Mouse (Mus musculus) megakaryocyte, adult 5-6 weeks (primary cell): ENCODE results near the gene Rab43. TPM values are rescaled to one million over a fixed set of nuclear protein-coding genes. Genes with fewer than 3 reads are reported as not detected.

ENCODE experiments used
- ATAC-seq: 2 replicates; pipeline ENCODE4 v1.8.0; 2016; ENCODE audit warnings: mild to moderate bottlenecking, inconsistent platforms; ENCODE audit not compliant: poor library complexity, severe bottlenecking
- total RNA-seq, 2 experiments: library from RNA; stranded (forward) in 1 of 2; stranded (reverse) in 1 of 2; fragments of 153-499, 151-499 nt in 1 of 2; fragments of 221-1000, 200-1000 nt in 1 of 2; gene quantifications; 2 replicates each; pipeline versions ENCODE4 v1.2.3 to v1.2.4; 2015 to 2017

Gene Rab43
- total RNA-seq, 2 experiments from 2014 or later = 12.7 to 36.4 TPM

DNA sequence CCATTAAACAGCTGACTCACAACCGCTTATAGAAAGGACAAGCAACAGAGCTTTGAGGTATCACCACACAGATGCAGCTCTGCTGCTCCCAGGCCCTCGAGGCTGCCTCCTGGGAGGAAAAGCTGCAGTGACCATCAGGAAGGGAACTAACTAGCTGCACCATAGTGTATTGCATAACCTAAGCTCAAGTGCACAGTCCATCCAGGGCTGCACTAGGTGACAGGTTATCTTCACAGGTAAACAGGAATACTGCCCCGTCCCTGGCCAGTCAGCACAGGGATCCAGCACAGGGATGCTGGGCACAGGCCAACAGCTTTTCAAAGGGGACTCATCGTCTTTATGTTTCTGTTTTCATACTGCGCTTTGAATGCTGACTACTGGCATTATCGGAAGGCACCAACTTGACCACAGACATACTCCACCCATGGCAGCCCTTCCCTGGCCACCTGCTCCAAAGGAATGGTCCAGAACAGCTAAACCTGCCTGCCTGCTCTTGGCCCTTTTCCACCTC is 2.3 kb downstream of the Rab43 start:
- ATAC-seq = no peak

DNA sequence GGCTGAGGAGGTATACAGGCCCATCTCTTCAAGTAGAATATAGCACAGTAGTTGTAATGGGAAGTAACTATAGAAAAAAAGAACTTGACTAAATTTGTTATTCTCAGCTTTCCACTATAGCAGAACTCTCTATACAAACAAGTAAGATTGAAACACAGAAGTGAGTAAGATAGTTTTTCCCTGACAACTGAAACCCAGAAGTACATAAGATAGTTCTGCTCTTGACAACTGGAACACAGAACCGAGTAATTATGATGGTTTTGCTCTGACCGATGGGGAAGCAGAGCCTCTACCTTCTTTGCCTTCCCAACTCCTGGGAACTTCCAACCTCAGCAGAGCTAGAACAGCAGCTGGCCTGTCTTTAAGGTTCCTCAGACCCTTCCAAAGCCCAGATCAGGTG is 2.8 kb downstream of the Rab43 start:
- ATAC-seq = peak; percentile 5; the same call in 1 of the 2 replicates

DNA sequence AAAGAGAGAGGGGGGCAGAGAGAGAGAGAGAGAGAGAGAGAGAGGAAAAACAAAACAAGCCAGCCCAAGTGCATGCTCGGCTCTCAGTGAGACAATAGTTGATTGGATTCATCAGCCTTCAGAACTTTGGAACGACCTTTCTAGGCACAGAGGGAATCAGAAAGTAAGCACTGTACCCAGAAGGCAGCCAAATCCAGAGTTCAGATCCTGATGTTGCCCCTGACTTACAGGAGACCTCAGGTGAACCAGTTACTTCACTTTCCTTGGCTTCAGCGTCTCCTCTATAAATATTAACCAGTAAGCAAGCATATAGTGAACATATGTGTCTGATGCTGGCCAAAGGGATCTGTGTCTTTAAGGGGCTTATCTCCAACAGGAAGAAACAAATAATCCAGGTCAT is 3.4 kb downstream of the Rab43 start:
- no peak for ATAC-seq

DNA sequence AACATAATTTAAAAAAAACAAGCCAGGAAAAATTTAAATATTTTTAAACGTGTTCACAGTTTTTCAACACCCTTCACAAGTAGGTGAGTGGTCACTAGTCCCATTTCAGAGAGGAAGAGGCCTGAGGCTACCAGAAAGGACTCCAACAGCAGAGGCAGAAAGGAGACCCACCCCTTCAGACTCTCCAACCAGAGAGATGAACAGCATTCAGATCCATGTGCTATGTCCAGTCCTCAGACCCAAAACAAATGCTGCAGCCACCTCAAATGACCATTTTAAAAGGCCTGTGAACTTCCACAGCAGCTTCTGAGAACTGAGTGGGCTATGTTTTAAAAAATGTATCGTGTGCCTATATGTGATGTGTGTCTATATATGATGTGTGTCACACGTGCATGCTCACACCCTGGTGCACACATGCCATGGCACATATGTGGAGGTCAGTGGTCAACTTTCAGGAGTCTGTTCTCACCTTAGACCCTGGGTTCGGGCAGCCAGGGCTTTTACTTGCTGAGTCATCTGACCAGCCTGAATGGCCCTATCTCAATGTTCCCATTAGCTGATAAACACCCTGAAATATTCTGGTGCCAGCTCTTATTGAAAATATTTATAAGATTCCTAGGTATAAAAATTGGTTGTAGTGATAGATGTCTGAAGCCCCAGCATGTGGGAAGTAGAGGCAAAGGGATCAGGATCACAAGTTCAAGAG is 4.1 kb downstream of the Rab43 start:
- no peak for ATAC-seq

DNA sequence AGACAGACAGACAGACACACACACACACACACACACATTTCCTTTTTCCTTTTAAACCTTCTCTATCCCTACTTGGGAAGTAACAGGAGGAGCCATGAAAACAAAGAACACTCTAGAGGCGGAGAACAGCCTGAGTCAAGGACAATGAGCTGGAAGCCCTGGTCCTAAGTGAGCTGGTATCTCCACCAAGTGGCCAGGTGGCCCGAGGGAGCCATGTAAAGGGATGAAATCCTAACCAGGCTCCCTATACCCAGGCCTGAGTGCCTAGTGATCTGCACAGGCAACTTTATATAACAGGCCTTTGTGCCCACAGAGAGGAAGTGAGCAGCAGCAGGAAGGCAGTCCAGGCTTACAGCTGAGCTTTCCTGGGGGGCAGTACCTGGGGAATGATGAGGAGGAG is 5.1 kb downstream of the Rab43 start:
- no peak for ATAC-seq

DNA sequence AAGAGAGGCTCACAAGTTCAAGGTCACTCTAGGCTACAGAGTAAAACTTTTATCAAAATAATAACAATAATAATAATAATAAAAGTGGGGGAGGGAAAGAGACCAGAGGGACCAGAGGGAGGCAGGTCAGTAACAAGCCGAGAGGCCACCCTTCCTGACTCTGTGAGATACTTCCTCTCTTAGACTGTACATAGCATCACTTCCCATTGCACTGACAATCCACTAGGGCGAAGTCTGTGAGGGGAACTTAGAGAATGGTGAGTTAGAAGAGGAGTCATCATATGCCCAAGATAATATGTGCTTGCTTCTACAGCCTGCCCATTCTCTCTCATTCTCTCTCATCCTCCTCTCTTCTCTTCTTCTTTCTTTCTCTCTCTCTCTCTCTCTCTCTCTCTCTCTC is 5.9 kb downstream of the Rab43 start:
- ATAC-seq = peak; percentile 76

DNA sequence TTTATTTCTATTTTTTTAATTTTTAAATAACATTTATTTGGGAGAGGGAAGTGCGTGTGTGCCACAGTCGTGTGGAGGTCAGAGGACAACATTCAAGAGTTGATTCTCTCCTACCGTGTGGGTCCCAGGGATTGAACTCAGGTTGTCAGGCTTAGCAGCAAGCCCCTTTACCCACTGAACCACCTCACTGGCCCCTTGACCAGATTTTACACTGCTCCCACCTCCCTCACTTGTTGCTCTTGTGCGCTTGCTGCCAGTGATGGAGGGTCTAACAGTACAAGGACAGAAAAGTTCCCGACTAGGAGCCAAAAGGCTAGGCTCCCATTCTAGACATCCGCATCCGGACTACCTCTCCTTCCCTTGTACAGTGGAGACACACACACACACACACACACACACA is 6.5 kb downstream of the Rab43 start:
- ATAC-seq = no peak

DNA sequence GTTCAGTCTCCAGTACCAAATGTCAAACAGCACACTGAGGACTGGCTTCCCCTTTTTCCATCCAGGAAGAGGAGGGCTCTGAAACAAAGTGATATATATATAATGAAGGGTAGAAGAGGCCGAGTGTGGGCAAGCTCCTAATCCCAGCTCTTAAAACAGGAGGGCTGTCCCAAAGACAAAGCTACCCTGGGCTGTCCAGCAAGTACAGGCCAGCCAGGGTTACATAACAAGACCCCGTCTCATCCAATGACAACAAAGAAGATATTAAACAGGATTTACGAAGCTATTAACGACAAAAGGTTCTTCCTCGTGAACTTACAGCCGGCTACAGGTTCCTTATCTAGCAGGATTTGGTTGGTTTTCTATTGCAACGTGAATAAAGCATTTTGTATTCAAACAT is 7.1 kb downstream of the Rab43 start:
- ATAC-seq = no peak

DNA sequence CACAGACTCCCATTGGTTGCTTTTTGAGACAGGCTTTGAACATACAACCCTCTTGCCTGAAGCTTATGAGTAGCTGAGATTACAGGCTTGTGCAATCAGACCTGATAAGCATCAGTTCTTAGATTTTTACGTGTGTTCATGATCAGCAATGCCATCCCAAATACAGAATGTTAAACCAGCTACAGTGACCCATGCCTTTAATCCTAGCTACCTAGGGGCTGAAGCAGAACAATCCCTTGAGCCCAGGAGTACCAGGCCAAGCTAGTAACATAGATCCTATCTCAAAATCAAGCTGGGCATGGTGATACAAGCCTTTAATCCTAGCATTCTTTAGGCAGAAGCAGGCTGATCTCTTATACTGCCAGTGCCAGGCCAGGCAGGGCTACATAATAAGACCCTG is 7.9 kb downstream of the Rab43 start:
- ATAC-seq = no peak

DNA sequence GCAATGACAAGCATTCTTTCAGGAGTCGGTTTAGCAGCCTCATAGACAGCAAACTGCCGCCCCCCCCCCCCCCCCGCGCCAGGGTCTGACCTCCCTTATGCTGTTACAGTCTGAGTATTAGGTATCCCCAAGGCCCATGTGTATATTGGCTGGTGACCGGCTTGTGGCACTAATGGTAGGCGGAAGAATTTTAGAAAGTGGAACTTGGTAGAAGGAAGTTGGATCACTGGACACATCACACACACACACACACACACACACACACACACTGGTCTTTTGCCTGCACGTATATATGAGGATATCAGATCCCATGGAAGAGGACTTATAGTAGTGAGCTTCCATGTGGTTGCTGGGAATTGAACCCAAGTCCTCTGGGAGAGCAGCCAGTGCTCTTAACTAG is 9.5 kb downstream of the Rab43 start:
- peak; percentile 53 for ATAC-seq

DNA sequence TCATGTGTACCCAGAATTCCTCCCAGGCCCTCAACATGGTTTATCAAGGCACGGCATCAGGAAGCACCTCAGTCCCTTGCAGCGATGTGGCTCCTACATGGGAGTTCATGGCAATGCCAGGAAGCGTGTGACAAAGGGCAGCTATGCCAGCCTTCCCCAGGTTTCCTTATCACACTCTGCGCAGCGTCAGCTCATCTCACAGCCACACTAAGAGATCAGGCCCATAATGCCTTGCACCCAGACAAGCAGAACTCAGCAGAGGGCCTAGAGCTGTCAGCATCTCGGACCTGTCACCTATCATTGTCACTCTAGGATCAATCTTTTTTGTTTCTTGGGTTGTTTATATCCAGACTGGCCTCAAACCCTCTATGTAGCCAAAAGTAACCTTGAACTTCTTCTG is 12.4 kb downstream of the Rab43 start:
- no peak for ATAC-seq

DNA sequence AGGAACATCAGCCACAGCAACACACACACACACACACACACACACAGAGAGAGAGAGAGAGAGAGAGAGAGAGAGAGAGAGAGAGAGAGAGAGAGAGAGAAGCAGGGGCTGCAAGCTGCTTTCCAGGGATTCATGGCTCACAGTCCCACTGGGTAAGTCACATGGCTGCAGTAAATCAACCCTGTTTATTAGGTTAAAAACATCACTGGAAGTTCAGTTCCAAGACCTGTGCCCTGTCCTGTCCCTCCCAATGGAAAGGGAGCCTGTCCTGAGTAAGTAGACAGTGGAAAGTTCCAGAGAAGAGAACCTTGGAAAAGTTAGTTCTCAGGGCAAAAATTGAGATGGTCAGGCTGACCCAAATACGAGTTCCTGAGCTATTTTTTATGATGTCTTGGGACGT is 14.6 kb downstream of the Rab43 start:
- ATAC-seq = no peak

DNA sequence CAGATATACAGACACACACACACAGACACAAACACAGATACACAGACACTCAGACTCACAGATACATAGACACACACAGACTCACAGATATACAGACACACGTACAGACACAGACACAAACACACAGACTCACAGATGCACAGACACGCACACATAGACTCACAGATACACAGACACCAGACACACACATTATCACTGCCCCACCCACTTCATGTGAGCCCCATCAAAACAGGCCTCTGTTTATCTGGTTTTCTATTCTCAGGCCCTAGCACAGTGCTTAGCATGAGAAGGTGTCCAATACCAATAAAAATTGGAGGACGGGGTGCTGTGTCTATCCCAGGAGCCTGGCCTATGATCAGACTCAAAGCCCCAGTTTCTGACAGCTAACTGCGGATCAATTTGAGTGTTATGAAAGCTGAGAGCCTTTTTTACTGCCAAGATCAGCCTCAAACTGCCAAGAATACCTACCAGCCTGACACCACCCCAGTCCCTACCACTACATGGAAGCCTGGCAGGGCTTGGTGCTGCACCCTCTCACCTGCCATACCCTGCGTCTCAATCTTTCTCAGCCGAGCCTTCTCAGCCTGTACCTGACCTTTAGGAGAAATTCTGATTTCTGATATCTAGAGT is 15.6 kb downstream of the Rab43 start:
- ATAC-seq = no peak

DNA sequence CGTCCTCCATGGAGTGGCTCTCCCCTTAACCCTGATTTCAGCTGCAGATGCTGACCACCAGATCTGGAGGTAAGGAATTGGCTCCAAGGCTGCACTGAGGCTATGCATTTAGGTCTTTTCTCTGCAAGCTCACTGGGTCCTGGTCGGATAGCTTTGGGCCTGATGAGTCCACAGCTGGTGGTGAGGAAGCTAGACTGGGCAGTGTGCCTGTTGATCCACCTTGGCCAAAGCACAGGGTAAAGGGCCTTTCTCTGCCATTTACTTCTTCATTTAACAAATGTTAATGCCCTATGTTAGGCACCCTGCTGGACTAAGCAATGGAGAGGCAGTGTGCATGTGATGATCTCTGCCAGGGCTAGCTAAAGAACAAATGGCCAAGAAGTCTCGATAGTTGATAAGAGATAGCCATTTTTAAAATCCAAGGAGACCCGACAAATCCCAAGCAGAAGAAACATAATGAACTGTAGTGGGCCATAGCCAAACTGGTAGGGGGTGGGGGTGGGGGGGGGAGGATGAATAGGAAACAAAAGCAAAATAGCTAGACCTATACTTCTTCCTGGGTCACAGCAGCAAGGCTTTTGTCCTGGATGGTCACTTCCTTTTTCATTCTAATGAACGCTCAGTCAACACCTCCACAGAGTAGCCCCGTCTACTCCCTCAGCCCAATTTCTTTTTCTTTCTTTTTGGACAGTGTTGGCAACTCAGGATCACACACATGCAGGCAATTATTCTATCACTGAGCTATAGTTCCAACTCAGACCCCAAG is 16.4 kb downstream of the Rab43 start:
- no peak for ATAC-seq

DNA sequence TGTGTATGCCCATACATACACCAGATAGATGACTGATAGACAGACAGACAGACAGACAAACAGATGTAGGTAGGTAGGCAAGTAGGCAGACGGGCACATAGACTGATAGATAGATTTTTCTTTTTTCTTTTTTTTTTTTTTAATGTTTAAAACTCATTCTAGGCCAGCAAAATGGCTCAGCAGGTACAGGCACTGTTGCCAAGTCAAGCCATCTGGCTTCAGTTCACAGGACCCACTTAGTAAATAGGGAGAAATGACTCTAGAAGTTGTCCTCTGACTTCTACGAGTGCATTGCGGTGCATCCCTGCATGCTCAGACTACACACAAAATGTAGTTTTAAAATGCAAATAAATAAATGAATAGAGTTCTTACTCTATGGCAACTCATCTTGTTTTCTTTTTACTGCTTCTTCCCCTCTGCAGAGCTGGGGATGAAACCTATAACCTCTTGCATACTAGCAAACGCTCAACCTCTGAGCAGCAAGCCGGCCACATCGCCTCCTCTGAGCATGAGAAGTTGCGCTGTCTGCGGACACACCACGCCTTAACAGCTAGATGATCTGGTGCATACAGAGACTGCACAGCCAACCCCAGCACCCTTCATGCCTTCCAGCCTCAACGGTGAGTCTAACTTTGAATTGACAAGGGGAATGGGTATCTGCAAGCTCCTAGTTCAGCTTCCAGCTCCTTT is 18.0 kb downstream of the Rab43 start:
- ATAC-seq = no peak

DNA sequence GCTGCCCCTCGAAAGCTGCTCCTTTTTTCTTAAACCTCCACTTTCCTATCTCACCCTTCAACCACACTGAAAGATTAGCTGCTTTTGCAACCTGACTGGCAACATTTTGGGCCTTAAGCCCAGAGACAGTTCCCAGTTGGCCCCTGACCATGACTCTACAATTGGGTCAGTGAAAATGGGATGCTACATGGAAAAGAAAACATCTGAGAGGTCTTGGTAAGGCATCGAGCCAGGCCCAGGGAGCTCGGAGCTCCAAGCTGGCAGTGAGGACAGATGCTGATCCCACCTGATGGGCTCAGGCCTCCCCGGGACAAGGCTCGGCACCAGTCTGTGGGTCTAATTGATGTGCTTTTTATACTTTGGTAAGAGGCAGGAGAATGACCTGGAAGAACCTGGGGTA is 20.1 kb downstream of the Rab43 start:
- no peak for ATAC-seq

DNA sequence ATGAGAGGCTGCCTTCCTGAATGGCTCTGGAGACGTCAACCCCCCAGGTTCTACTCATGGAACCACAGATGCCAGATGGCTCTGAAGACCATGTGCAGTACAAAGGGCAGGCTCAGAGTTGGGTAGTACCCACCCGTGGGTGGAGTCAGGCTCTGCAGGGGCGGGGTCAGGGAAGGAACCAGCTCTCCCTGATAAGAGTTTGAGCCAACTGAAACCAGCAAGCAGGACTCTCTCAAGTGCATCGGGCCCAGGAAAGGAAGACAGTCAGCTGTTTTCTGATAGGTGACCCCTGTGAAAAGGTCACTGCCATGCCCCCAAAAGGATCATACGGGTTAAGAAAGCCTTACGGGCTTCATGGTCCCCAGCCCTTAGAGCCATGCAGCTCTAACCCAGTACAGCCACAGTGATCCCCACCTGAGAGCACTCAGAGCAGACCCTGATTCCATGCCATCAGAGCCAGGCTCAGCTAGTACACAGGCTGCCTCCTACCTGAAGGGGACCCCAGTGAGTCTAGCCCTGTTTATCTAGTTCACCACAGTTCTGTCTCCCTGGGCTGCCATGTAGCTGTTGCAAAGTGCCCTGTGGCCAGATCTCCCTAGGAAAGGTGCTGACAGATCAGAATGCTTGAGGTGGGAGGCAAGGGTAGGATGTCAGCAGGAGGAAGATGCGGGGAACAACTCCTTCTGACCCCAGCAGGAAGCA is 21.0 kb downstream of the Rab43 start:
- ATAC-seq = peak; percentile 69

DNA sequence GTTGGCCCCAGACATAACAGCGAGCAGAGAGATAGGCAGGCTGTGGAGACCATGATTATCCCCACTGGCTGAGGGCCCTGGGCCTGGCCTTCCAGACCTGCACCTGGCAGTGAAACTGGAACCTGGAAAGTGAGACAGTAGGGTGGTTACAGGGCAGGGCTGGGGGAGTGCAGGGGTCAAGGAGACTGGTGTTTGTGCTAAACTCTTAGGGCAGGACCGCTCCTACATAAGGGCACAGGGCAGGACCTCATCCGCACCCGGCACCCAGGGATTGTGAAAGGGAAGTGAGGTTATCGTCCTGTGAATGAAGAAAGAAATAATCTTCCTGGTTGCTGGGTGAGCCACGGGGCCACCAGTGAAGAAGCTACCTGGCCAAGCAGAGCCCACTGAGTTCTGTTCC is 22.2 kb downstream of the Rab43 start:
- peak; percentile 43 for ATAC-seq

DNA sequence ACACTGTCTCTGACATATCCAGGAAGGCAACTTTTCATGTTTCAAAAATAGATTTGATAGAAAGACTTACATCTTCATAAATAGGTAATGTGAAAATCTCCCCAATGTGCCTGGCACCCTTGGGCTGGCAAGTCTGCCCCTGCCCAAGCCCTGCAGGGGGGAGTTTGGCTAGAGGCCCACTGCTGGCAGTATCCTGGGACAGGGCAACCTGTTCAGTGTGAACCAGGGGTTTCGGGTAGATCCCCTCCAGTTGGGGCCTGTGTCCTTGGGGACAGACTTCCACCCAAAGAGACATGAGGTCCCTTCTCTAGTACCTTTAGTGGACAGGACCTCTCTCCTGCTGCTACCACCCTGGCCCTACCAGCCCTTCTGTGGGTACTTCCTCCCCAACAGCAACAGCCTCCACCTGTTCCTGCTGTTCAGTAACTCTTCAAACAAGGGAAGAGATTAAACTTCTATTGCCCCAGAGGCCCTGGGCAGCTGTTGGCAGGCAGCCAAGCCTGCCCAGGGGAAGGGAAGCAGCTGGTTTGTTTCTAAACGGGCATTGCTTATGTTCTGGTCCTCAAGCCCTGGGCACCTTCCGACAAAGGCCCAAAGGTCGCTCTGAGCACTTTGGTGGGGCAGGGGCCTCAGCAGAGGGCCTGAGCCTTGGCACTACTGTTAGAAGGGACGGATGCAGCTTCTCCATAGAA is 22.9 kb downstream of the Rab43 start:
- ATAC-seq = peak; percentile 59

DNA sequence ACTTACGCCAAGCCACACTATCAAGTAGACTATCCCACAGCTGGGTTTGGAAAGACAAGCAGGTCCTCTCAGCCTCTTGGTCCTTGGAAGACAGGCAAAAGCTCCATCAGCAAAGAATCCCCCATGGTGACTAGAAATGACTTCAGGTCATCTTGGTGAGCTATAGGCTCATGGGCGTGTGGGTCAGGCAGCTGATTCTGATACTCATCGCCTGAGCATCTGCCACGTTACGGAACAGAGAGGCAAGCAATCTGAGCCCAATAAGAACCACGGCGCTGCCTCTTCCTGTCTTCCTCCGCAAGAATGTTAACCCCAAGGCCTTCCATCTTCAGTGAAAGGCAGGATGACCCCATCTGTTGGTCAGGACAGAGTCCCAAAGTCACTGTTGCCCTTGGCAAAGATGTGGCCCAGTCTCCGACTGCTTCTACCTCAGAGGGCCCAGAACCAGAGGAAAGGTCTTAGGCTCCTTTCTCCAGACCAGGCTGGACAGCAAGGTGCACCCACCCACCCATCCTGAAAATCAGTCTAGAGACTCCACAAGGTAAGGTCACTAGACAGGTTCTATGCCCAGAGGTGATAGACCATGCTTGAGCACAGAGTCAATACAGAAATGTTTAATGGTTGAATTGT is 23.6 kb downstream of the Rab43 start:
- no peak for ATAC-seq
